Mouse (Mus musculus) urinary bladder, postnatal 25 days (tissue): Measurements from ENCODE around the gene Tgfbr3l.
A peak's percentile ranks its signal among the peaks of the same experiment; 100 is the strongest.

Experiments used
- DNase-seq: peaks from one replicate; pipeline ENCODE4 v3.0.0; 2022; ENCODE audit warnings: low spot score

The Tgfbr3l gene

DNA sequence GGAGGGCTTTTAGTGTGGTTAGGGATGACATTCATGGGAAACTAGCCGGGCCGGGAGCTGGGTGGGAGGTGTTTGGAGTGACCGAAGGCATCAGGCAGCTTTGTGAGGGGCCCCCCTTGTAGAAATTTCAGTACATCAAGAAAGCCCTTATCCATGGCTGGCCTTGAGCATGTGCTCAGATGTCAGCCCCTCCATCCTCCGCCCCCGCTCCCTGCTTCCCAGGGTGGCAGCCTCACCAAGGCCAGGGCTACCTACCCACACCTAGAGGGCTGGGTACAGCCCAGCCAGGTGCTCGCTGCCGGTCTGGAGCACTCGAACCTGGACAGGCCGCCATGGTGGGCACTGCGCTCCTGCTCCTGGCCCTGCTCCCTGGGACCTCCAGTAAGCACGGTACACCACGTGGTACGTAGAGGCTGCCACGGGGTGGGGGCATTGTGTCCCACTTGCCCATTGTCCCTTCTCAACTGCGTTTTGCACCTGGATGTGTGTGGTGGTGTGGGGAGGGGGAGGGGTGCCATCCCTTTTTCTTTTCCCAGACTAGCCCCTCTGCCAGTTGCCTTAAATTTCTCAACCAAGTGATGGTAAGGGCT is at the start of gene Tgfbr3l:
Gene Tgfbr3l (plus strand): TSS at position 264 of the 590 bp plus-strand sequence.
- DNase-seq: no peak

DNA sequence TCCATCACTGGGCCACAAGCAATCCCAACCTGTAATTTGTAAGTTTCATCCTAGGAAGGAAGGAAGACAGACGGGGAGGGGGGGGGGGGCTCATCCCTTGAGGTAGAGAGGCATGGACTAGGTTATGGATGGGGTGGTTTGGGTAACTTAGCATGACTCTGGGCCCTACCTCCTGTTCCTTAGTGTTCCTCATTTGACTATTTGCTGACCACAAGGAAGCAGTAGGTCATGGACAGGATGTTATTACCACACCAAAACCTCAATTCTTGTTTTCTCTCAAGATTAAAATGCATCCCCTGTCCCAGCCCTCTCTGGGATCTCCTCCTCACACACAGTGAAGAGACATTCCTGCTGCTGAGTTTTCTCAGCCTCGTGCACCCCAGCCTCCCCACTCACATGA is 46.7 kb upstream of the Tgfbr3l start:
- no peak for DNase-seq

DNA sequence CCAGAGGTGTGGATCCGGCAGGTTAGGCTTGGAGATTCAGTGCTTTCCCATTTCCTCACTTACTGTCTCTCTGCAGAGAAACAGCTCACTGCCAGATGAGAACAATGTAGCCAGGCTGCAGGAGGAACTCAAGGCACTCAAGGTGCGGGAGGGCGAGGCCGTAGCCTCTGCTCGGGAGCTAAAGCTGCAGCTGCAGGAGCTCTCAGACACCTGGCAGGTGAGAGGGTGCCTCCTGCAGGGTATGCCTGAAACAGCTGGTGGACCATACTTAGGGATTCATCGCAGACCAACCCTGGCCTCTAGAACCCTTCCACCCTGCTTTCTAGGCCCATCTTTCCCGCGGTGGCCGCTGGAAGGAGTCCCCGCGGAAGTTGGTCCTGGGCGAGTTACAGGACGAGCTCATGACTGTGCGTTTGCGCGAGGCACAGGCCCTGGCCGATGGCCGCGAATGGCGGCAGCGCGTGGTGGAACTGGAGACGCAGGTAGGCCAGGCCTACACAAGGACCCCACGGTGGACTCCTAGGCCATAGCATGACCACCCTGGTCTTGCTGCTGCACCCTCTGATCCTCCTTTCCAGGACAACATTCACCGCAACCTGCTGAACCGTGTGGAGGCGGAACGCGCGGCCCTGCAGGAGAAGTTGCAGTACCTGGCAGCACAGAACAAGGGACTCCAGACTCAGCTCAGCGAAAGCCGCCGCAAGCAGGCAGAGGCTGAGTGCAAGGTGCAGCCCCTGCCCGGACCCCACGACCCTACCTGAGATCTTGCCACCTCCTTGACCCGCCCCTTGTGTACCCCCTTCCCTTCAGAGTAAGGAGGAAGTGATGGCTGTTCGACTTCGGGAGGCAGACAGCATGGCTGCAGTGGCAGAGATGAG is 42.5 kb upstream of the Tgfbr3l start:
- no peak for DNase-seq

DNA sequence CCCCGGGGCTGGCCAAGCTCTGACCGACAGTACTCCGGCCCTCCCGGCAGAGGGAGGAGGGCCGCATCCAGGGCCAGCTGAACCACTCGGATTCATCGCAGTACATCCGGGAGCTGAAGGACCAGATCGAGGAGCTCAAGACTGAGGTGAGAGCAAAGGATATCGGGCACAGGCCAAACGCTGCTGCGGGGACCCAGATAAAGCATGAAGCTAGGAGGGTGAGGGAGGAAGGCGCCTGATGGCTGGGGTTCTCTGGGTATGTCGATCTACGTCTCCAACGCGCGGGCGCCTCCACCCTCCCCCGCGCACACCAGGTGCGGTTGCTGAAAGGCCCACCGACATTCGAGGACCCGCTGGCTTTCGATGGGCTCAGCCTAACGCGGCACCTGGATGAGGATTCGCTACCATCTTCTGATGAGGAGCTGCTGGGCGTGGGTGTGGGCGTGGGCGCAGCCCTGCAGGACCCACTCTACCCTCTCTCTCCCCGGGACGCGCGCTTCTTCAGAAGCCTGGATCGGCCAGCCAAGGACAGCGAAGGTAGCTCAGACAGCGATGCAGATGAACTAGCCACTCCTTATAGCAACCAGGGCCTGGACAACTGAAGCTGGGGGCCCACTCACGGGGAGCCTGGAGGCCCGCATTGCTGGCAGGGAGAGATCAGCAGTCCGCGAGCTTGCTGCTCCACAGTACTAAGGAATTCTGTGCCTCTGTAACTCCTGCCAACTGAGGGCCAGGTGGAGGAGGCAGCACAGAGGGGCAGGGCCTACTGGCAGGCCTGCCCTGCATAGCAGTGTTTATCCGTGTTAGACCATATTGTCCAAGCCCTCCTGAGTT is 41.6 kb upstream of the Tgfbr3l start:
- DNase-seq: no peak

DNA sequence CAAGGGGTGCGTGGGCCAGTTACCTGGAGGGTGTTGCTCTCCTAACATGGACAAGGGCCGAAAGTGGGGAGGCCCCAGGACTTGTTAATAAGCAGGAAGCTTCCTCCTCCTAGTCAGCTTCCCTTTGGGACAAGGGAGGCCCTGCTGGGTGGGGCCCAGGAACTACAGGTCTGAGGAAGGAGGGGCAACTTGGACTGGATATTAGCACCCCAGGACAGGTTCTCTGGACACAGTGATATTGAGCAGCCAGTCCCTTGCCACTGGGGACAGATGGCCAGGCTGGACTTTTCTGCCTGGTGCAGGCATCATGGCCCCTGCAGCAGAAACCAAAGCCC is 41.0 kb upstream of the Tgfbr3l start:
- no peak for DNase-seq

DNA sequence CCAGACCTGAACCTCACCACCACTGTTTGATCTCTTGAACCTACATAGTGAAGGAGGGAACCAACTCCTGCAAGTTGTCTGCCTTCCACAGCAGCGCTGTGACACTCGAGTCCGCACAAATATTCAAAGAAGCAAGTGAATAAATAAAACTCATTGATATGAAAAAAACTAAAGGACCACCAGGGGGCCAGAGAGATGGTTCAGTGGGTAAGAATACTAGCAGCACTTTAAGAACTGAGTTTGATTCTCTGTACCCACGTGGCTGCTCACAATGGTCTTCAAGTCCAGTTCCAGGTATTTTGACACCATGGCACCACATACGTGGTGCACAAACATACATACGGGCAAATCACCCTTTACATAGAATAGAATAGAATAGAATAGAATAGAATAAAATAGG is 36.9 kb upstream of the Tgfbr3l start:
- DNase-seq: no peak

DNA sequence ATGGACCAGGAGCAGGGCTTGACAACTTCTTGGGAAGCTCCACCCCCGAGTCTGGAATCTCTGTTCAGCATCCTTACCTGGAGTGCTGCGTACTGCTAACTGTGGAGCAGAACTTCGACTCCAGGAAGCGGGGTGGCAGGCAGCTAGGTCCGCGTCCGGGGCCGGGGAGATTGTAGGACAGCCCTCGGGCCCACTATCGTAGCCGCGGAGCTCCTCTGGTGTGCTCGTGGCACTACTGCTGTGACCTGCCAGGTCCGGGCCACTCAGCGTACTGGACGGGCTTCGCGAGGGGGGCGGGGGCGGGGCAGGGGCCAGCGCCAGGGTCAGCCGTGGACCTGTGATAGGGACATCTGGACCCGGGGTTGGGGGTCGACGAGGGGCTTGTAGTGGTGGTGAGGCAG is 35.2 kb upstream of the Tgfbr3l start:
- no peak for DNase-seq

DNA sequence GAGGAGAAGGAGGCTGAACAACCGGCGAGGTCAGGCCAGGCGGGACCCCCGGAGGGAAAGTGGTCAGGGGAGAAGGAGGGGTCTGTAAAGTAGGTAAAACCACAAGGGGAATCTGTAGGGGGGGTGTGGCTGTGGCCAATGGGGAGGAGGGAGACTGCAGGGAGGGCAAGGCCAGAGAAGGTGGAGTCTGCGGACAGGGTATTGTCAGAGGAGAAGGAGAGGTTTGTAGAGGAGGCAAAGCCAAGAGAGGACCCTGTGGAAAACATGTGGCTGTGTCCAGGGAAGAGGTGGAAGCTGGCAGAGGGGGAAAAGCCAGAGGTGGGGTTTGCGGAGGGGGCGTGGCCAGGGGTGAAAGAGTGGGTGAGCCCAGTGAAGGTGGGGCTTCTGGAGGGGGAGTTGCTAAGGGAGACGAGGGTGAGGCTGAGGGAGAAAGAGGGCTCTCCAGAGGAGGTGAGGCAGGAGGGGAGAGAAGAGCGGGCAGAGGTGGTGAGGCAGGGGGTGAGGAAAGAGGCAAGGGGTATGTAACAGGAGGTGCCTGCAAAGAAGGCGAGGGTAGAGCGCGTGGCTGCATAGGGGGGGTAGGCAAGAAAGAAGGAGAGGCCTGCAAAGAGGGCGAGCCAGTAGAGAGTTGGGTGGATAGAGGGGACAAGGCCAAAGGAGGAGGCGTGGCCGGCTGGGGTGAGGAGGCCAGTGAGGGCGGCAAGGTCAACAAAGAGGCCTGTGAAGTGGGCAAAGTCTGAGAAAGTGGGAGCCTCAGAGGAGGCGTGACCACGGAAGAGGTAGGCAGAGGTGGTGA is 34.6 kb upstream of the Tgfbr3l start:
- peak; percentile 54 for DNase-seq

DNA sequence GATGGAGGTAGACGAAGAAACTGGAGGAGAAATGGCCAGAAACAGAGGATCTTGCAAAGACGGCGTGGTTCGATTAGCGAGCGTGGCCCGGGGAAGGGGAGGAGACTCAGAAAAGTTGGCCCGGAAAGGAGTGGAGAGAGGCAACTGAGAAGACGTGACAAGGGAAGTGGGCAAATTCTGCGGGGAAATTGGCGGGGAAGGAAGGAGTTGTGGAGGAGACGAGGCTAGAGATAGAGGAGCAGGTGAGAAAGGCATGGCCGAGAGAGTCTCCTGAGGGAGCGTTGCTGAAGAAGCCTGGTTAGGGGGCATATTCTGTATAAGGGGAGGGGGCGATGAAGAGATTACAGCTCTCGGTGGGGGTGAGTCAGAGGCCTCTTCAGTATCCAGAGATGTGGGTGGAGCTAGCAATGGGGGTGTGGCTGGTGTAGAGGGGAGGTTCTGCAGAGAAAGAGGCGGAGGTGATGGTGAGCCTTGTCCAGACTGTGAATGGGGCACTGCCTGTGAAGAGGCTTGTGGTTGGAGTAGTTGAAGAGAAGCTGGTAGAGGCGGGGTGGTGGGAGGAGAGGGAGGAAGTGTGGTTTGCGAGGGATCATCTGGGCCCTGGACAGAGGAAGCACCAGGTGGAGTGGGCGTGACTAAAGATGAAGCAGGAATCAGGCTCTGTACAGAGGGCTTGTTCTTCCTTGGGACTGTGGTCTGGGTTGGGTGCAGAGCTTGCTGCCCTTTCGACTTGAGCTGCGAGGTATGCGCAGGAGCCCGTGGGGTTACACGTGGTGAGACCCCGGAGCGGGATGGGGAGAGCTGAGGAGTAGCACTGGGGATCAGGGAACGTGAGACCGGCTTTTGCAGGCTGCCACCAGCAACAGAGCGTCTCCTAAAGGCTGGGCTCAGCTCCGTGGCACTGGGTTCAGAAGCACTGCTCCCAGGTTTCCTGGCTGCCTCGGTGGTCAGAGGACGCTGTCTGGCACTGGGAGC is 33.7 kb upstream of the Tgfbr3l start:
- DNase-seq: peak; percentile 62

DNA sequence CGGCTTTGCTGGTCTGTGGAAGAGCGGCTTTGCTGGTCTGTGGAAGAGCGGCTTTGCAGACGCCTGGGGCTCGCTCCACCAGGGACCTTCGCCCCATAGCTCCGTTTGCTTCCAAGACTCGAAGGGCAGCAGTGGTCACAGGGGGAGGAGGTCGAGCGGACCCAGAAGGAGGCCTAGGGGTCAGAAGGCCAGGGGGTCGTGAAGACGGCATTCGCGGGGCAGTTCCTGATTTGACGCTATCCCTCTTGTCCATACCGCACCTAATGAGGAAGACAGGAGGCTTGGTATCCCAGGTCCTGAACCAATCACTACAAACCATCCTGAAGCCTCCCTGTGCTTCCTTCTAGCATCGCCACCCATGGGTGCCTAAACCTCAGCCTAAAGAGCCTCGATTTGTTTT is 31.7 kb upstream of the Tgfbr3l start:
- DNase-seq: no peak

DNA sequence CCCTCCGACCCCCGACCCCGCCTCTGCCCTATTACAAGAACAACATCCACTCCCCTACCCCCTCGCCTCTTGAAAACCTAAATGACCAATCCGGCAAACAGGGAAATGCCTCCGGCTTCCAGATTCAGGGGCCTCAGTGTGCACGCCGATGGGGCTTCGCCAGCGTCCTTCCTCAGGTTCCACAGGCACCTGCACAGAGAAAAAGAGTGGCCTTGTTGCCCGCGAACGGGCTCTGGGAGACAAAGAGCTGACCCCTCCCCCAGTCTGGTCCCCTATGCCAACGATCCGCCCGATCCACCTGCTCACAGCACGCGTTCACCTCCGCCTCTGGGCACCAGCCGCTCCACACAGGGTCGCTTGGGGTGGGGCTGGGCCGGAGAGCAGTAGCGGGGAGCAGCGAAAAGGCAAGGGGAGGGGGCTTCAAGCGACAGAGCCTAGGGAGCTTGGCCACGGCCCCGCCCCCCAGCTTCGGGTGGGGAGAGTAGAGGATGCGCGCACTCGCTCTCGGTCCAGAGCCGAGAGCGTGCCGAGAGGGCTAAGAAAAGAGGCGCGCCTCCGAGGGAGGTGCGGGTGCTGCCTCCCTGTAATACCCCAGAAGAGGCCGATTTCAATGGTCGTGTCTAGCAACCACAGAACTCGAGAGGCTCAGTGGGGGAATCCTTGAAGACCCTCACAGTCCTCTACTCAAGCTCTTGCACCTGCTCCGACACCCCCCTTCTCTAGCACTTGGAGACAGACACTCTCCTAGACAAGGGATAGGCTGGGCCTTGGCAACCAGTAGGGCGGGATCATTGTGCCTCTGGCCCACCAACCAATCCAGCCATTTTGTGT is 31.0 kb upstream of the Tgfbr3l start, which contains the start of gene Prr36:
Gene Prr36 (minus strand): TSS at position 669 of the 831 bp plus-strand sequence.
- DNase-seq: no peak

DNA sequence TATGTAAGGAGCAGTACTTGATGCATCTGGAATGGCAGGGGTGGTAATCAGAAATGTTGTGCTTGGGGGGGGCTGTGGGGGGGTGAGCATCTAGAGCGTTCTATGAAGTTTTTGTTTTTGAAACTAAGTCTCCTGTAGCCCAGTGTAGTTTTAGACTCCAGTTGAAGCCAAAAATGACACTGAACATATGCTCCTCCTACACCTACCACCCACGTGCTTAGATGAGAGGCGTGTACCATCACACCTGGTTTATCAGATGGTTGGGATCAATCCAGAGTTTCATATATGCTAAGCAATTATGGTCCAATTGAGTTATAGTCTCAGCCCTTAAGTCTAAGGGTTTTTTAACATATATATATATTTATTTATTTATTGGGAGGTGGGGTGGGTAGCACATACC is 28.4 kb upstream of the Tgfbr3l start:
- no peak for DNase-seq

DNA sequence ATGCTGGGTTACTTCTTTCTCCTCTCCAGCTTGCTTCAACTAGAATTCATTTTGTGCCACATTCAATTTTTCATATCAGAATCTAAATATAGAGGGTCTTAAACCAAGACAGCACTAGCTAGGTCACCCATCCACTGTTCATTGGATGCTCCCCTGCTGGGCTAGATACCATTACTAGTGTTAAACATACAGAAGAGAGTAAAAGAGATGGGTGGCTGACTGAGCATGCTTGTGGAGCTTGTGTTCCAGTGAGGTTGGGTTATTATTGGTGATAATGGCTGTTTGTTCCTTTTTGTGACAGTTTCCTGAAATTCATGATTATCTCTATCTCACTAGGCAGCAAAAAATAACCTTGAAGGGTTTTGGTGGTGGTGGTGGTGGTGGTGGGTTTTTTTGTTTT is 26.0 kb upstream of the Tgfbr3l start:
- no peak for DNase-seq

DNA sequence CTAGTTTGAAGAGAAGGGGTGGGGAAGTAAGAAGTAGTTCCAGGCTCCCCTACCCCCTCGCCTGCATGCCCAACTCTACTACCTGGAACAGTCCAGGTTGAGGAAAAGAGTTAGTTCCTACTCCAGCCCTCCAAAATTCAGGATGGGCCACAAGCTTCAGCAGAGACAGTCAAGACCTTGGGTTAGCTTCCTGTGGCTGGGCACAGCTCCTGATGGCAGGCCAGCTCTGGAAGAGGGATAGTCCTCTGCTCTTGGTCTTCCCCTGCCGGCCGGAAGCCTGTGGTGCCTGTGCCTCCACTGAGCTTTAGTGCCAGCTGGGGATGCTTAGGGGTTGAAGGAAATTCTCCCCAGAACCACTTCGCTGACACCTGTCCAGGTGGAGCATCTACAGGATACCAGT is 21.7 kb upstream of the Tgfbr3l start:
- DNase-seq: no peak

DNA sequence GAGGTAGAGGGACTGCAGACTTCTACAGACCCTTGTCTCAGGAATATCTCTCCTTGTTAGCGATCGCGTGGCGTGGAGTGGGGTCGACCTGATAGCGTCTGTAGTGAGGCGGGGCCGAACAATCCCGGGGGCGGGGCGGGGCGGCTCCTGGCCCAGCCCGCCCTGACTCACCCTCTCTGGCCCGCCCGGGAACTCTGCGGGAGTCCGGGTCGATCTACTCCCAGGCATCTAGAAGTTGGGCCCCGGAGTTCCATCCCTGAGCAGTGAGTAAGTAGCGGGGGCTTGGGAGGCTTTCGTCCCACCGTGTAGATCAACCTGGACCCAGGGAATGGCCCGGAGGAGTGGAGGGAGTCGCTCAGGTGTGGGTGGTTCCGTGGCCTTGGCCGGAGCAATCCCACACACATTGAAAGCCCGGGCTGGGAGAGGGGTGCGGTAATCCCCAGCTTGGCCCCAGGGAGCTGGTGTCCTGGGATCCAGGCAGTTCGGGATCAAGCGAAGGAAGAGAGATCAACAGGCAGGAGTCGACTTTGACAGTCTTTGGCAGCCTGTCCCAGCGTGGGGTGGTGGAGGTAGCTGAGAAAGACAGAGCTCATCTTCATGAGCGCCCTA is 21.2 kb upstream of the Tgfbr3l start, which contains the start of gene Lrrc8e:
Gene Lrrc8e (plus strand): TSS at position 89 of the 609 bp plus-strand sequence.
- peak; percentile 58 for DNase-seq

DNA sequence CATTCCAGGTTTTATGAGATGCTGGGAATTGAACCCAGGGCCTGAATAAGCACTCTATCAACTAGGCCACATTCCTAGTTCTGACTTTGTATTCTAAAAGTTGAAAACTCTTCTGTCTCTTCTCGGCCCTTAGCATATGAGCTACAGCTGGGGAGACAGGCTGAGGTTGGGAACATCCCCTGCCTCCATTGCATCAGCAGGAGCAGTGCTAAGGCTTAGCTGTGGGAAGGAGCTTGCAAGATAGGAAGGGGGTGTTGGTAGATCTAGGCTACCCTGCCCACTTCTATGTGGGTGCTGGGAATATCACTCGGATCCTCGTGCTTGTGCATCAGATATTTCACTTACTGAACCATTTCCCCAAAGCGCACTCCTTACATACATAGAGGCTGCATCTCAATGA is 20.1 kb upstream of the Tgfbr3l start:
- DNase-seq: no peak

DNA sequence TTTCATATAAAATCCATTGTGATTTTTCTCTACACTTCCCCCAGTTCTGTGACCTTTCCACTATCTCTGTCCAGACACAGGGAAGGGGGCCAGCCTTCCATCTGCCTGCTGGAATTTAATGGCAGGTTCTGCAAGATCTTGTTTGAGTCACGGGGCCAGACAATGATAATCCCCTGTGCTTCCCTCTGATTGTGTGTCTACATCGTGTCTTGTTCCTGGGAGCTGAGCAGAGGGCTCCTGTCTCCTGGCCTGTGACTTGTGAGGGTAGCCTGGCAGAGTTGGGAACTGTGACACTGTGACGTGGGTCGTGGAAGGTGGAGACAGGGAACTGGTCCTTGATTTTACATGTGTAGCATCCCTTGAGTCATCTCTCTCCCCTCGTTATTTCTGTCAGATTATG is 18.2 kb upstream of the Tgfbr3l start:
- DNase-seq: no peak

DNA sequence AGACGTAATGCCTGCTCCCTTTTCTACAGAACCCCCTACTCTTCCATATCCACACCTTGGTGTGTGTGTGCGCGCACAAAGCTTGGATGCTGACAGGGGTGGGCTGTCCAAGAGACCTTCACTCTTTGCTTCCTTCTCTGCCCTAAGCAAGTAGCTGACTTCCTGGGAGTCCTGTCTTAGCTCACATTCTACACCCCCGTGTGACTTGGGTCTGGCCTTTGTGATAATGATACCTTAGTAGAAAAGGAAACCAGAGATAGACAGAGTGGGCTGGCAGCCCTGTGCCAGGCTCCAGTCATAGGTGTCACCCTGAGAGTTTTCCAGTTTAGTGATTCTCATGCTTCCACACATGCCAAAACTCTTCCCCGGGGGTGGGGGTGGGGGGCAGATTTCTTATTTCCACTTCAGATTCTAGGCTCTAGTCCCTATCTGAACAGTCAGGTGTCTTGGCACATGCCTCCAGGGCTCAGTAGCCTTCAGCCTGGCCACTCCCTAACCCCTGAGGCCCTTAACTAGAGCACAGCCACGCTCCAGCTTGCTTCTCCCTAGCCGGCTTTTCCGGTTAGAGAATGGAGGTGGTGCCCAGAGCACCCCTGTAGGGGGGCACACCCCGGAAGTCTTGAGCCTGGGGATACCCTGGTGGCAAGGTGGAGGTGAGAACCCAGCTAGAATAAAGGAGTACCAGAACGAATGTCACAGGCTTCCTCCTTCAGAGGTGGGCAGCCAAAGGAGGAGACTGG is 17.2 kb upstream of the Tgfbr3l start:
- peak; percentile 48 for DNase-seq
